Mouse (Mus musculus) neural tube, embryonic 13.5 days (tissue): ENCODE measurements around the gene Mgat4c. TPM values are rescaled to one million over a fixed set of nuclear protein-coding genes. Genes with fewer than 3 reads are reported as not detected.

Experiments
- ATAC-seq: fragments of 200-750 bp; cut with Nextera tagmentation; 2 replicates; pipeline ENCODE4 v1.8.0; 2017; ENCODE audit warnings: low read depth, mild to moderate bottlenecking, moderate TSS enrichment, moderate library complexity
- H3K27ac ChIP-seq: fragments of 300-500 bp; sonication (generic); replicated peaks from 2 replicates; pipeline ENCODE4 v1.5.1; 2015; ENCODE audit warnings: moderate library complexity, mild to moderate bottlenecking, inconsistent platforms
- H3K27me3 ChIP-seq: fragments of 300-500 bp; sonication (generic); 2 replicates; pipeline ENCODE4 v1.6.1; 2015; ENCODE audit warnings: mild to moderate bottlenecking, inconsistent platforms
- H3K36me3 ChIP-seq: fragments of 300-500 bp; sonication (generic); 2 replicates; pipeline ENCODE4 v1.6.1; 2015; ENCODE audit warnings: mild to moderate bottlenecking, inconsistent platforms
- H3K4me1 ChIP-seq: fragments of 300-500 bp; sonication (generic); replicated peaks from 2 replicates; pipeline ENCODE4 v1.6.1; 2015; ENCODE audit warnings: inconsistent platforms
- H3K4me2 ChIP-seq: fragments of 300-500 bp; sonication (generic); 2 replicates; pipeline ENCODE4 v1.6.1; 2015; ENCODE audit warnings: inconsistent platforms, mild to moderate bottlenecking, moderate library complexity
- H3K4me3 ChIP-seq: fragments of 300-500 bp; sonication (generic); 2 replicates; pipeline ENCODE4 v1.5.1; 2015; ENCODE audit warnings: mild to moderate bottlenecking, inconsistent platforms
- H3K9ac ChIP-seq: fragments of 300-500 bp; sonication (generic); 2 replicates; pipeline ENCODE4 v1.6.1; 2015; ENCODE audit warnings: moderate library complexity, mild to moderate bottlenecking, inconsistent platforms
- H3K9me3 ChIP-seq: fragments of 300-500 bp; sonication (generic); 2 replicates; pipeline ENCODE4 v1.6.1; 2016; ENCODE audit warnings: inconsistent platforms
- WGBS: fragments of 180-500 bp; shearing (Covaris S2); methylation state at CpG from one replicate; pipeline ENCODE4 v1.1.7; 2015; 5-methylcytosine and 5-hydroxymethylcytosine counted together
- polyA plus RNA-seq: library from polyadenylated mRNA; unstranded; fragments of >200 nt; fragmentation: Nextera tagmentation; extraction: Ambion mirVana; gene quantifications from 2 replicates; pipeline ENCODE4 v1.2.1, GENCODE M21; 2015

Mgat4c gene
- polyA plus RNA-seq, 1 experiment from 2014 or later = 23.0 TPM

DNA sequence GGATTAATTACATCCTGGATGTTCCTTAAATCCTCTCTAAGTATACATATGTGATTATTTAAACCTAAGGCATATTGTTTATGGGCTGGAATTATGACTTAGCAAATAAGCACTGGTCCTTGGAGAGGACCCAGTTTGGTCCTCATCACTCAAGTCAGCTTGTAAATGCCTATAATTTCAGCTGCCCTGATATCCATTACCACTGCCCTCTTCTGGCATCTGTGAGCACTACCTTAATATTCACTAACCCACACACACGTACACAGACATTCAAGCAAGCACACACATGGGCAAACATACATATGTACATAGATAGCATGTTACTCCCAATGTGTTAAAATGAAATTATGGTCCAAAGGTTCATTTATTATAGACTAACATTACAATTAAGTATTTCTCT, 474.6 kb downstream of the Mgat4c start:
- Histone ChIP-seq H3K36me3 (no peaks in the 10 kb centered on the region), H3K27ac (no peak overlapping the region), H3K9ac (no peak overlapping the region), H3K9me3 (no peaks in the 10 kb centered on the region), H3K27me3 (no peaks in the 10 kb centered on the region), H3K4me3 (no peak overlapping the region), H3K4me2 (no peak overlapping the region), H3K4me1 (no peaks in the 10 kb centered on the region)
- WGBS = 36% methylated on average over 1 of the region's 1 CpGs
- ATAC-seq = peak; percentile 63; the same call in 1 of the 2 replicates

DNA sequence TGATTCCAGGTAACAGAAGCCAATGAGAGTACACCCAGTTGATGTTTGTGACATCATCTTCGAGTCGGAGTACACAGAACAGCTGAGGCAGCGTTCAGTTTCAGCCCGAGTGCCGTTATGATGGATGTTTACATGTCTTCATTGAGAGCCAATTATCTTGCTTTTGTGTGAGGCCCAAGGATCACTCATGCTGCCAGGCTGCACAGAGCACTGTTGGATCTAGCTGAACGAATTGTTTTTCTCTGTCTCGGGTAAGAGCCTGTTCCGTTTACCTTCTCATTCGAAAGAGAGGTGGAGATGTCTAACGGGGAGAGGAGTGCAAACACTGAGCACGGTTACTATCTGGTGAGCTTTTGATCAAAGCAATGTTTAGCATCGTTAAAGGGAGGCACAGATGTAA, 477.5 kb downstream of the Mgat4c start:
- 23% methylated on average over 12 of the region's 12 CpGs for WGBS
- H3K27ac ChIP-seq = peak overlapping the region; percentile 73
- H3K27me3 ChIP-seq = no peaks in the 10 kb centered on the region
- peak overlapping the region; percentile 51 for H3K4me2 ChIP-seq
- H3K4me1 ChIP-seq = no peaks in the 10 kb centered on the region
- H3K36me3 ChIP-seq = no peaks in the 10 kb centered on the region
- no peaks in the 10 kb centered on the region for H3K9me3 ChIP-seq
- H3K4me3 ChIP-seq = peak overlapping the region; percentile 38
- peak; percentile 75 for ATAC-seq
- H3K9ac ChIP-seq = peak overlapping the region; percentile 62

DNA sequence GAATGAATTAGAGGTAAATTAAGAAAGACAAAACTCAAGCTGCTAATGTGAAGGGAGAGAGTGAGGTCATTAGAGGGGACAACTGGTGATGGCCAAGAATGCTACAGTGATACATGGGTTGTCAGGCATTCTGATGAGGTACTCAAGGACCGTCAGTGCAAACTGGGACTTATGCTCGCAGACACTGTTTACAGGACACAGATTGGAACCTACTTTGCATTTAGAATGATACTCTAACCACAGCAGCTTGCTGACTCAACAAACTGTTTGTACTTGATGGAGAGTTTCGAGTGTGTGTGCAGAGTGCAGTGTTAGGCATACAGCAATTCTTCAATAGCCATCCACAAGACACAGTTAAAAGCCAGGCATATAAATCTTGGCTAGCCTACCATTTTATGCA, 503.4 kb downstream of the Mgat4c start:
- H3K4me3 ChIP-seq = no peak overlapping the region
- no peaks in the 10 kb centered on the region for H3K9me3 ChIP-seq
- H3K36me3 ChIP-seq = no peaks in the 10 kb centered on the region
- no peak overlapping the region for H3K4me2 ChIP-seq
- no peak overlapping the region for H3K9ac ChIP-seq
- peak overlapping the region; percentile 38; the same call in 1 of the 2 replicates for H3K27ac ChIP-seq
- peak; percentile 74 for ATAC-seq
- H3K4me1 ChIP-seq = no peaks in the 10 kb centered on the region
- H3K27me3 ChIP-seq = no peaks in the 10 kb centered on the region
- WGBS = 49% methylated on average over 3 of the region's 3 CpGs

DNA sequence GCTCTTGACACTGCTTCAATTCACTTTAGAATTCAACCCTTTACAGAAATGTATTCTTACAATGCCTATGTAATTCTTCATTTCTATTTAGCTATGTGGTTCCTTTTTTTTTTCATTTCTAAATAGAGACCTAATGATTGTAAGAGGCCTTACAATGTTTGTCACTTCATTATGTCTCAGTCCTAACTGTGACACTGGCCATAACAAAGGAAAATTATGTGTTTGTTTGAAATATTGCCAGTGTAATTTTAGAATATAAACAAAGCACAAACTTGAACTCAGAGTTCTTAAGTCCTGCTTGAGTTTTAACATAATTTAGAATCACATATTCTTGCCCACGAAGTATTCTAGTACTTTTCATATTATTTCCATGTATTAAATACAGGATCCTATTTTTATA, 510.4 kb downstream of the Mgat4c start:
- no peaks in the 10 kb centered on the region for H3K27me3 ChIP-seq
- no peak for ATAC-seq
- H3K4me3 ChIP-seq = no peak overlapping the region
- 89% methylated on average over 1 of the region's 1 CpGs for WGBS
- no peak overlapping the region for H3K4me2 ChIP-seq
- H3K9me3 ChIP-seq = no peaks in the 10 kb centered on the region
- no peak overlapping the region for H3K9ac ChIP-seq
- no peak overlapping the region for H3K27ac ChIP-seq
- H3K36me3 ChIP-seq = no peaks in the 10 kb centered on the region
- no peaks in the 10 kb centered on the region for H3K4me1 ChIP-seq

DNA sequence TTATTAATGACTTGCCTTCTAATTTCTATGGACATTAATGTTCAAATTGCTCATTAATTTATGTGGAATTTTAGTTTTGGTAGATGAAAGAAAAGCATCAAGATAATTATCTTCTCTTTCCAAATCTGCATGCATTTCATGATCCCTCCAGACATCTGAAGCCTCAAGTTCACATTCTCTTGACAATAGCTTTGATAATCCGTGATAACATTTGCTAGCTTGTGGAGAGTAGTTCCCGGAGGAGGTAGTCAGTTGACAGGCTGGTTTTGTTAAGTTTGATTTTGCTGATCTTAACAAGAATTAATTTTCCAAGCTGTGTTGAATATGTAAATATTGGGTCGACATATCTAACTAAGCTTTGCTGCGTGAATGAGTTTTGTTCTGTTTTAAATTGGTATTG, 515.6 kb downstream of the Mgat4c start:
- H3K4me1 ChIP-seq = no peaks in the 10 kb centered on the region
- H3K27ac ChIP-seq = no peak overlapping the region
- 91% methylated on average over 4 of the region's 4 CpGs for WGBS
- H3K9ac ChIP-seq = no peak overlapping the region
- H3K4me2 ChIP-seq = no peak overlapping the region
- ATAC-seq = no peak
- H3K9me3 ChIP-seq = no peaks in the 10 kb centered on the region
- no peaks in the 10 kb centered on the region for H3K36me3 ChIP-seq
- H3K27me3 ChIP-seq = no peaks in the 10 kb centered on the region
- H3K4me3 ChIP-seq = no peak overlapping the region

DNA sequence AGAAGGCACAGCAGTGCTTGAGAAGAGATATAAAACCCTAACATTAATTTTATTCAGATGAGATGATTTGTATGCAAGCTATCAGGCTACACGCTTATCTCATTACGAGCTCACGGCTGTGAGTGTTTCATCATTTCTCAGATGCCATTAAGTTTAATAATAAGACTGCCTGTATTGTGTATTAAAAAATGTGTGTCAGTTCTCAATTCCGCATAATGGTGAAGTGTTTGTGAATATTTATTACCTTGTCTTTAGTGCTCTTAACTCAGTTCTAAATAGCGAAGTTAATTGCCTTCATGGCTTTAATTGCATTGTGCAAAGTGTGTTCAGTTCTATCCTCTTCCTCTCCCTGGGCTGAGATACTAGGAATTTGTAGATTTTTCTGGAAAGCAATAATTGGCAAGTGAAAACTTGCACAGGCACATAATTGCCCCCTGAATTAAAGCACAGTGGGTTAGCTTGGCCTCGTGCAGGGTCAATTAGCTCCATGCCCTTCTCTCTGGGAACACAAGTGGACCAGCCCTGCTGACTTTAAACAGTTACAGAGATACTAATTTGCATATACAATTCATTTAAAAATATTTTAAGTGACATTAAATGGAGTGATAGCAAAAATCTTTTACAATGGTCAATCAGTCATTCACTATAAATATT, 557.4 kb downstream of the Mgat4c start:
- Histone ChIP-seq H3K4me2 (no peak overlapping the region), H3K27me3 (no peaks in the 10 kb centered on the region), H3K9me3 (no peaks in the 10 kb centered on the region), H3K36me3 (no peaks in the 10 kb centered on the region), H3K4me3 (no peak overlapping the region), H3K9ac (no peak overlapping the region), H3K27ac (peak overlapping the region; percentile 59; the same call in 1 of the 2 replicates), H3K4me1 (peaks cover 9% of the 10 kb centered on the region)
- WGBS = 28% methylated on average over 6 of the region's 6 CpGs
- ATAC-seq = peak; percentile 85

DNA sequence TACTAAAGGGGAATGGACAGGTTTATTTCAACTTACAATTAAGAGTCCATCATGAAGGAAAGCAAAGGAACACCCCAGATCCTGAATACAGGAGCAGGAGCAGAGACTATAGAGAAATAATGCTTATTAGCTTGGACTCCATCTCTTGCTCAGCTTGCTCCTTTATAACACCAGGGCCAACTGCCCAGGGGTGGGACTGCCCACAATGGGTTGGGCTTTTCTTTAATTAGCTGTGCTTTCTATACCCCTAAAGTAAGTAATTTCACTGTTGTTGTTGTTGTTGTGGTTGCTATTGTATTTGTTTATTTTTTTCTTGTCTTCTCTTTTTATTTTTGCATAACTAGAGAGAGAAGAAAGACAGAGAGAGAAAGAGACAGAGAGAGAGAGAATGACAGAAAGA, 562.6 kb downstream of the Mgat4c start:
- H3K9ac ChIP-seq = no peak overlapping the region
- no peak for ATAC-seq
- H3K9me3 ChIP-seq = no peaks in the 10 kb centered on the region
- H3K4me3 ChIP-seq = no peak overlapping the region
- no peak overlapping the region for H3K4me2 ChIP-seq
- H3K4me1 ChIP-seq = peaks cover 13% of the 10 kb centered on the region
- H3K36me3 ChIP-seq = no peaks in the 10 kb centered on the region
- H3K27ac ChIP-seq = no peak overlapping the region
- no peaks in the 10 kb centered on the region for H3K27me3 ChIP-seq

DNA sequence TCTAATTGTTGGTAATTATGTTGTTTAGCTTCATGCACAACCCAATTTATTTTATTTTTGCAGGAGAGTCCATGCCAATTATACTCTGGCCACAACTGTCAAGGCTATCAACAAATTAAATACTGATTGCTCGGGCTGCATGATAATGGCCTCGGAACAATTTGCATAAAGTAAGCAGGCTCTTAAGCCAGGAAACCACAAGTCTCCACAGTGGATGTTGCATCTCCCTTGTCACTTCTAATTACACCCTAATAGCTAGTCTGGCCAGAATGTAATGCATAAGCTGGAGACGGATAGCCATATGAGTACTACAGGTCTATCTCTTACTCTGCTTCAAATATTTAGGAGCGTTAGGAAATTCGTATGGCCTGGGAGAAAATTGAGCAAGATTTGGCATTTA, 563.3 kb downstream of the Mgat4c start:
- WGBS = 49% methylated on average over 5 of the region's 5 CpGs
- Histone ChIP-seq H3K4me3 (no peak overlapping the region), H3K36me3 (no peaks in the 10 kb centered on the region), H3K9ac (no peak overlapping the region), H3K4me1 (peaks cover 13% of the 10 kb centered on the region), H3K27me3 (no peaks in the 10 kb centered on the region), H3K9me3 (no peaks in the 10 kb centered on the region), H3K27ac (peak overlapping the region; percentile 54), H3K4me2 (no peak overlapping the region)
- ATAC-seq = peak; percentile 67

DNA sequence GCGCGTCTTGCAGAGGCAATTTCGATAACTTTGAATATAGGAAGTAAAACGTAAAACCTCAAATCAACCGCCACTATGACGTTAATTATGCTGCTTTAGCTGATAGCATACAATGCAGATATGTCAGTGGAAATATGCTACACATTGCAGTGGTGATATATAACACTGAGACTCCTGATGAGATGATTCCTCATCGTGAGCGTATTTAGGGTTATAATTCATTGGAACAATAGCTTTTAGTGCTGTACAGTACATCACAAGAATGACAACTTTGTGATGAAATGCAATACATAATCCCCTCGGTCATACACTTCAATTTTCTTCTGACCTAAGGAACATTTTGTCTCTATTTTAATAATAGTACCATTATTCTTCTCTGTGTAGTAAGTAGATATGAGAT, 564.0 kb downstream of the Mgat4c start:
- H3K27me3 ChIP-seq = no peaks in the 10 kb centered on the region
- no peaks in the 10 kb centered on the region for H3K9me3 ChIP-seq
- peak; percentile 72 for ATAC-seq
- WGBS = 64% methylated on average over 9 of the region's 9 CpGs
- no peak overlapping the region for H3K4me2 ChIP-seq
- no peak overlapping the region for H3K9ac ChIP-seq
- H3K4me1 ChIP-seq = peaks cover 9% of the 10 kb centered on the region; the same call in 1 of the 2 replicates
- H3K36me3 ChIP-seq = no peaks in the 10 kb centered on the region
- peak overlapping the region; percentile 54 for H3K27ac ChIP-seq
- H3K4me3 ChIP-seq = no peak overlapping the region

DNA sequence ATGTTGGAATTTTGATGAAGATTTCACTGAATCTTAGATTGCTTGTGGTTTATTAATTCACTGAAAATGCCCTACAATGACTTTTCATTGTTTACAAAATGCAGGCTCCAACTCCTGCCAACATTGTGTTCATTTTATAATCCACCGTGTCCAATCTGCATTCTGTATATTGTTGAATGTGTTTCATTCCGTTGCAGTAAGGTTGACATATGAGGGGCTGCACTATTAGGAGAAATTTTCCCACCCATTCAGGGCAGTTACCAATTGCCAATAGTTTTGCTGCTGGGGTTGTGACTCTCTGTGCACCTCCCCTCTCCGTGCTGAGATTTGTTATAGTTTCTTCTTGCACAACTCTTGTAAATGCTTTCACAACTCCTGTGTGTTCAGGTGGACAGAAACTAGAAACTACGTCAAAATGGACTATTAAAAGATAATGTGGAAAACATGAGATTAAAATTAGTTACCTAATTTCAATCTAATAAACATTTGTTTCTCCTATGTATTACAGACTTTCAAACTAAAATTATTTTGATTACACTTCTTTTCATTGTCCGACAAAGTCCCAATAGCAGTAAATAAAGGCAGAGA, 627.7 kb downstream of the Mgat4c start:
- H3K9ac ChIP-seq = no peak overlapping the region
- 66% methylated on average over 5 of the region's 5 CpGs for WGBS
- ATAC-seq = no peak

DNA sequence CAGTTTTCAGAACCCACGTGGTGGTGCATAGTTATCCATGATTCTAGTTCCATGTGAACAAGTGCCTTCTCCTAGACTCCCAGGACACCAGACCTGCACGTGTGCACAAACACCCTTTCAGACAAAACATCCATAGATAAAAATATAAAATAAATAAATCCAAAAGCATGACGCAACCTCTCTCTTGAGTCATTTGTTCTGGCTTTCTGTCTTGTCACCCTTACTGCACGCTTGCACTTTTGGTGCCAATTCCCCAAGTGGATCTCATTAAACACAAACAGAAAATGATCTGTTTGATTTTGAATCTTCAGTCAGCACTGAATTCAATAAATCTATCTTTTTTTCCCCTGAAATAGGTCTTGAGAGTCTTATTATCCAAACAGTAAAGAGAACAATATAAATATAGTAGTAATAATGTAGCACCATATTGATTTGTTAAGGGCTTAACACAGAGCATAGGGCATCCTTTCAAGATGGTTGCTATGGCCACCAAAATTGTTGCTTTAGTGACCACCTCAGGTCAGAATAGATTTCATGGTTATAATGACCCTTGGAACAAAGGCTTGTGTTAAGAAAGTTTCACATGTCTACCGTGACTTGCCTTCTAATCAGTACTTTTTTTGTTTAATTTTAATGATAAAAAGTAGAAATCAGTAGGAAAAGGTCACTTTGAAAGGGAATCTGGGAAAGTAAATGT, 684.5 kb downstream of the Mgat4c start:
- no peak for ATAC-seq
- Histone ChIP-seq H3K27me3 (no peaks in the 10 kb centered on the region), H3K36me3 (no peaks in the 10 kb centered on the region), H3K4me1 (peaks cover 6% of the 10 kb centered on the region; the same call in 1 of the 2 replicates), H3K9ac (no peak overlapping the region), H3K9me3 (no peaks in the 10 kb centered on the region), H3K4me2 (no peak overlapping the region), H3K4me3 (no peak overlapping the region), H3K27ac (no peak overlapping the region)
- 40% methylated on average over 5 of the region's 5 CpGs for WGBS

More for the DNA sequence above, 627.7 kb downstream of the Mgat4c start:
- H3K4me1 ChIP-seq = no peaks in the 10 kb centered on the region
- no peak overlapping the region for H3K27ac ChIP-seq
- no peak overlapping the region for H3K4me2 ChIP-seq
- no peaks in the 10 kb centered on the region for H3K27me3 ChIP-seq
- no peaks in the 10 kb centered on the region for H3K9me3 ChIP-seq
- no peak overlapping the region for H3K4me3 ChIP-seq
- H3K36me3 ChIP-seq = no peaks in the 10 kb centered on the region

DNA sequence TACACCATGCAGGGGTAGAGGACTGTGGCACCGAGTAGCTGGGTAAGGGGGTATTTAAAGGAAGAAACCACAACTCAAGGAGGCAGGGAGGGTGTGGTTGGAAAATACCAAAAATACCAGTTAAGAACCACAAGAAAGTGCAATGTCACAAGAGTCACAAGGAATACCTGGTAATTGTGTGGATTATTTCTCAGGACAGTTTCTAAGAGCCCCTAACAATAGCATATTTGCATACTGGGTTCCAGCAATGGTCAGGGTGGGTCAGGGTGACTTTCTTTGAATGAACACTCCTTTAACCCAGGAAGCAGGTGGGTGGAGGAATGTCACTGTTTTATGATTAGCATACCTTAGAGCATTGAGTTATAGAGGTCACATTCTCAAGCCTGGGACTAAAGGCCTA, 689.3 kb downstream of the Mgat4c start:
- no peaks in the 10 kb centered on the region for H3K9me3 ChIP-seq
- peaks cover 6% of the 10 kb centered on the region; the same call in 1 of the 2 replicates for H3K4me1 ChIP-seq
- H3K4me3 ChIP-seq = no peak overlapping the region
- no peaks in the 10 kb centered on the region for H3K36me3 ChIP-seq
- no peak for ATAC-seq
- H3K9ac ChIP-seq = no peak overlapping the region
- 85% methylated on average over 1 of the region's 1 CpGs for WGBS
- H3K4me2 ChIP-seq = no peak overlapping the region
- no peaks in the 10 kb centered on the region for H3K27me3 ChIP-seq
- no peak overlapping the region for H3K27ac ChIP-seq
